Mouse (Mus musculus) embryonic fibroblast, embryonic 13.5 days (primary cell): ENCODE measurements around the gene Abca14.

ENCODE experiments used
- CTCF ChIP-seq: IDR thresholded peaks from 2 replicates; pipeline ENCODE4 v1.5.1; 2011; ENCODE audit warnings: mild to moderate bottlenecking, control low read depth, low read length, moderate library complexity, borderline replicate concordance; ENCODE audit not compliant: insufficient read depth
- POLR2A ChIP-seq: IDR thresholded peaks from 2 replicates; pipeline ENCODE4 v1.6.1; 2011; ENCODE audit warnings: low read depth, mild to moderate bottlenecking, control low read depth, low read length, moderate library complexity

DNA sequence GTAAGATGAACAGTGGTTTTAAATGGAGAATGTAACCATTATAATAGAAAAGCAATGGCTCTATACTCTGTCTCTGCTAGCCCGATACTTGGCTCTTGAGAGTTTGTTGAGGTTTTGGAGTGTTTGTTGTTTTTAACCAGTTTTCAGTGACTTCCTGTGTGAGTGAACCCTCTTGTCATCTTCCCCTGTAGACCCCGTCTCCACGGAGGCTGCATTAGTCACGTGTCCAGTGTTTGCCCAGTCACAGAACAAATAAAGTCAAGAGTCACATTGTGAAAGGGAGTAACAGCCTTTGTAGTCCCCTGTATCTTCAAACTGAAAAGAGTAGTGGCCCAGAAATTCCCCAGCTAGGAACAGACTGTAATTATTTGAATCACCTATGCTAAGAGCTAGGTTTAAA, 119.2 kb downstream of the Abca14 start:
- TF ChIP-seq POLR2A (no peak), CTCF (no peak)
